Mouse (Mus musculus) heart, adult 2 months (tissue): Measurements from ENCODE around the gene Zfp871.

ENCODE experiments used
- CTCF ChIP-seq: fragments of 200-600 bp; IDR thresholded peaks from 2 replicates; pipeline ENCODE4 v1.8.1; 2022; ENCODE audit warnings: antibody characterized with exemption, mild to moderate bottlenecking, moderate library complexity
- POLR2A ChIP-seq: fragments of 200-500 bp; IDR thresholded peaks from 2 replicates; pipeline ENCODE4 v1.6.1; 2011; ENCODE audit warnings: mild to moderate bottlenecking, low read depth, low read length, control low read depth; ENCODE audit not compliant: insufficient read depth

GRCm38 (mm10) chr17:32788576-32788975 is 489 bp upstream of the Zfp871 start:
- TF ChIP-seq POLR2A (no peak), CTCF (no peak)
